Mouse (Mus musculus) kidney, embryonic 15.5 days (tissue): ENCODE data around the gene Tubb3. TPM values are rescaled to one million over a fixed set of nuclear protein-coding genes. Genes with fewer than 3 reads are reported as not detected.

Experiments
- ATAC-seq: fragments of 200-750 bp; cut with Nextera tagmentation; replicated peaks from 2 replicates; pipeline ENCODE4 v1.8.0; 2017; ENCODE audit warnings: moderate TSS enrichment; ENCODE audit not compliant: low FRiP score
- H3K27ac ChIP-seq: fragments of 300-500 bp; sonication (generic); 2 replicates; pipeline ENCODE4 v1.5.1; 2015; ENCODE audit warnings: mild to moderate bottlenecking, inconsistent platforms
- H3K27me3 ChIP-seq: fragments of 300-500 bp; sonication (generic); 2 replicates; pipeline ENCODE4 v1.6.1; 2015; ENCODE audit warnings: inconsistent platforms
- H3K36me3 ChIP-seq: fragments of 300-500 bp; sonication (generic); 2 replicates; pipeline ENCODE4 v1.6.1; 2015; ENCODE audit warnings: inconsistent platforms
- H3K4me1 ChIP-seq: fragments of 300-500 bp; sonication (generic); 2 replicates; pipeline ENCODE4 v1.6.1; 2015; ENCODE audit warnings: inconsistent platforms
- H3K4me2 ChIP-seq: fragments of 300-500 bp; sonication (generic); 2 replicates; pipeline ENCODE4 v1.6.1; 2015; ENCODE audit warnings: moderate library complexity, mild to moderate bottlenecking, inconsistent platforms
- H3K4me3 ChIP-seq: fragments of 300-500 bp; sonication (generic); replicated peaks from 2 replicates; pipeline ENCODE4 v1.5.1; 2015; ENCODE audit warnings: mild to moderate bottlenecking, inconsistent platforms
- H3K9ac ChIP-seq: fragments of 300-500 bp; sonication (generic); 2 replicates; pipeline ENCODE4 v1.6.1; 2015; ENCODE audit warnings: mild to moderate bottlenecking, inconsistent platforms
- H3K9me3 ChIP-seq: fragments of 300-500 bp; sonication (generic); replicated peaks from 2 replicates; pipeline ENCODE4 v1.6.1; 2016; ENCODE audit warnings: inconsistent platforms
- whole genome bisulfite sequencing: fragments of 180-500 bp; shearing (Covaris S2); methylation state at CpG from one replicate; pipeline ENCODE4 v1.1.7; 2015; ENCODE audit warnings: mixed read lengths; 5-methylcytosine and 5-hydroxymethylcytosine counted together
- polyA plus RNA-seq: library from polyadenylated mRNA; unstranded; fragments of >200 nt; fragmentation: Nextera tagmentation; extraction: Ambion mirVana; gene quantifications from 2 replicates; pipeline ENCODE4 v1.2.1, GENCODE M21; 2015

Tubb3 gene
- 8.0 and 22.0 TPM in 2 replicates for polyA plus RNA-seq

- Histone ChIP-seq H3K9ac (no peak within 1 kb of the TSS; the same call in 1 of the 2 replicates), H3K27me3 (peaks cover 72% of the 10 kb centered on the region), H3K4me2 (peak within 1 kb of the TSS; percentile 59), H3K4me3 (peak within 1 kb of the TSS; percentile 38), H3K36me3 (no peaks in the 10 kb centered on the region), H3K27ac (no peak within 1 kb of the TSS), H3K4me1 (peaks cover 29% of the 10 kb centered on the region), H3K9me3 (no peaks in the 10 kb centered on the region)
- ATAC-seq: peak; percentile 75; the same call in 1 of the 2 replicates
- under 1% methylated on average over 29 of the region's 29 CpGs for WGBS
Observed at GRCm38 (mm10) chr8:123411246-123411645, at the start of gene Tubb3. Tubb3 (plus strand) TSS chr8:123411424.

GRCm38 (mm10) chr8:123373403-123374238, 37.6 kb upstream of the Tubb3 start, which contains the start of gene Tcf25:
Tcf25 (plus strand) TSS chr8:123373753.
- H3K4me1 ChIP-seq: peaks cover 19% of the 10 kb centered on the region
- H3K36me3 ChIP-seq: peaks cover 22% of the 10 kb centered on the region
- peak within 1 kb of the TSS; percentile 99 for H3K27ac ChIP-seq
- H3K4me3 ChIP-seq: peak within 1 kb of the TSS; percentile 91
- WGBS: under 1% methylated on average over 75 of the region's 75 CpGs
- peak within 1 kb of the TSS; percentile 83 for H3K9ac ChIP-seq
- no peaks in the 10 kb centered on the region for H3K9me3 ChIP-seq
- no peaks in the 10 kb centered on the region for H3K27me3 ChIP-seq
- H3K4me2 ChIP-seq: peak within 1 kb of the TSS; percentile 90
- ATAC-seq: peak; percentile 92

GRCm38 (mm10) chr8:123374239-123374578, 37.0 kb upstream of the Tubb3 start:
- peak; percentile 85 for ATAC-seq
- Histone ChIP-seq H3K27ac (peak overlapping the region; percentile 99), H3K27me3 (no peaks in the 10 kb centered on the region), H3K4me3 (peak overlapping the region; percentile 91), H3K9me3 (no peaks in the 10 kb centered on the region), H3K4me2 (peak overlapping the region; percentile 90), H3K4me1 (peaks cover 19% of the 10 kb centered on the region), H3K36me3 (peaks cover 22% of the 10 kb centered on the region), H3K9ac (peak overlapping the region; percentile 83)
- under 1% methylated on average over 20 of the region's 20 CpGs for WGBS

GRCm38 (mm10) chr8:123375701-123376100, 35.5 kb upstream of the Tubb3 start:
- Histone ChIP-seq H3K9me3 (no peaks in the 10 kb centered on the region), H3K4me1 (peaks cover 19% of the 10 kb centered on the region), H3K27me3 (no peaks in the 10 kb centered on the region), H3K4me2 (no peak overlapping the region), H3K4me3 (no peak overlapping the region), H3K27ac (no peak overlapping the region), H3K36me3 (peaks cover 29% of the 10 kb centered on the region), H3K9ac (no peak overlapping the region)
- WGBS: 87% methylated on average over 10 of the region's 10 CpGs
- no peak for ATAC-seq

- peaks cover 31% of the 10 kb centered on the region for H3K36me3 ChIP-seq
- no peak for ATAC-seq
Observed at GRCm38 (mm10) chr8:123376106-123376505, 35.1 kb upstream of the Tubb3 start.

GRCm38 (mm10) chr8:123381711-123382110, 29.5 kb upstream of the Tubb3 start:
- no peaks in the 10 kb centered on the region for H3K4me1 ChIP-seq
- no peaks in the 10 kb centered on the region for H3K9me3 ChIP-seq
- no peaks in the 10 kb centered on the region for H3K27me3 ChIP-seq
- no peak overlapping the region for H3K4me2 ChIP-seq
- peaks cover 79% of the 10 kb centered on the region for H3K36me3 ChIP-seq
- no peak overlapping the region for H3K9ac ChIP-seq
- WGBS: 96% methylated on average over 4 of the region's 4 CpGs
- ATAC-seq: no peak
- no peak overlapping the region for H3K27ac ChIP-seq
- no peak overlapping the region for H3K4me3 ChIP-seq

More at GRCm38 (mm10) chr8:123376106-123376505, 35.1 kb upstream of the Tubb3 start:
- no peak overlapping the region for H3K27ac ChIP-seq
- no peak overlapping the region for H3K9ac ChIP-seq
- H3K27me3 ChIP-seq: no peaks in the 10 kb centered on the region
- no peak overlapping the region for H3K4me2 ChIP-seq
- no peak overlapping the region for H3K4me3 ChIP-seq
- H3K9me3 ChIP-seq: no peaks in the 10 kb centered on the region
- WGBS: 79% methylated on average over 8 of the region's 8 CpGs
- H3K4me1 ChIP-seq: peaks cover 19% of the 10 kb centered on the region

- no peak overlapping the region for H3K4me3 ChIP-seq
- H3K27ac ChIP-seq: no peak overlapping the region
- H3K9me3 ChIP-seq: no peaks in the 10 kb centered on the region
- no peak overlapping the region for H3K9ac ChIP-seq
- peaks cover 80% of the 10 kb centered on the region for H3K36me3 ChIP-seq
- no peaks in the 10 kb centered on the region for H3K4me1 ChIP-seq
- no peak overlapping the region for H3K4me2 ChIP-seq
- no peaks in the 10 kb centered on the region for H3K27me3 ChIP-seq
- no peak for ATAC-seq
- WGBS: 85% methylated on average over 8 of the region's 8 CpGs
Observed at GRCm38 (mm10) chr8:123382516-123382915, 28.7 kb upstream of the Tubb3 start.

- Histone ChIP-seq H3K4me2 (no peak overlapping the region), H3K9ac (no peak overlapping the region), H3K9me3 (no peaks in the 10 kb centered on the region), H3K4me3 (no peak overlapping the region), H3K36me3 (peaks cover 94% of the 10 kb centered on the region), H3K27ac (no peak overlapping the region), H3K4me1 (no peaks in the 10 kb centered on the region), H3K27me3 (no peaks in the 10 kb centered on the region)
- WGBS: 71% methylated on average over 9 of the region's 9 CpGs
- ATAC-seq: no peak
Observed at GRCm38 (mm10) chr8:123384883-123385540, 26.2 kb upstream of the Tubb3 start.

- Histone ChIP-seq H3K4me2 (no peak overlapping the region), H3K4me1 (no peaks in the 10 kb centered on the region), H3K27ac (no peak overlapping the region), H3K27me3 (no peaks in the 10 kb centered on the region), H3K9me3 (no peaks in the 10 kb centered on the region), H3K9ac (no peak overlapping the region), H3K36me3 (peaks cover 100% of the 10 kb centered on the region), H3K4me3 (no peak overlapping the region)
- 76% methylated on average over 3 of the region's 3 CpGs for WGBS
- no peak for ATAC-seq
Observed at GRCm38 (mm10) chr8:123387041-123387440, 24.2 kb upstream of the Tubb3 start.

GRCm38 (mm10) chr8:123387801-123388200, 23.4 kb upstream of the Tubb3 start:
- Histone ChIP-seq H3K9me3 (no peaks in the 10 kb centered on the region), H3K4me2 (no peak overlapping the region), H3K27ac (no peak overlapping the region), H3K4me1 (no peaks in the 10 kb centered on the region), H3K36me3 (peaks cover 100% of the 10 kb centered on the region), H3K9ac (no peak overlapping the region), H3K4me3 (no peak overlapping the region), H3K27me3 (no peaks in the 10 kb centered on the region)
- no peak for ATAC-seq
- WGBS: 92% methylated on average over 8 of the region's 8 CpGs

- WGBS: 95% methylated on average over 7 of the region's 7 CpGs
- Histone ChIP-seq H3K27ac (no peak overlapping the region), H3K4me2 (no peak overlapping the region), H3K4me3 (no peak overlapping the region), H3K9ac (no peak overlapping the region), H3K9me3 (no peaks in the 10 kb centered on the region), H3K36me3 (peaks cover 100% of the 10 kb centered on the region), H3K27me3 (no peaks in the 10 kb centered on the region), H3K4me1 (no peaks in the 10 kb centered on the region)
- ATAC-seq: no peak
Observed at GRCm38 (mm10) chr8:123389026-123389425, 22.2 kb upstream of the Tubb3 start.

GRCm38 (mm10) chr8:123398308-123398707, 12.9 kb upstream of the Tubb3 start:
- 93% methylated on average over 13 of the region's 13 CpGs for WGBS
- Histone ChIP-seq H3K4me3 (no peak overlapping the region), H3K9me3 (no peaks in the 10 kb centered on the region), H3K36me3 (peaks cover 100% of the 10 kb centered on the region), H3K27me3 (no peaks in the 10 kb centered on the region), H3K4me1 (no peaks in the 10 kb centered on the region), H3K9ac (no peak overlapping the region), H3K4me2 (no peak overlapping the region), H3K27ac (no peak overlapping the region)
- no peak for ATAC-seq
